9 mouse cellular contexts compared by ENCODE assay signal in the genomic region with DNA sequence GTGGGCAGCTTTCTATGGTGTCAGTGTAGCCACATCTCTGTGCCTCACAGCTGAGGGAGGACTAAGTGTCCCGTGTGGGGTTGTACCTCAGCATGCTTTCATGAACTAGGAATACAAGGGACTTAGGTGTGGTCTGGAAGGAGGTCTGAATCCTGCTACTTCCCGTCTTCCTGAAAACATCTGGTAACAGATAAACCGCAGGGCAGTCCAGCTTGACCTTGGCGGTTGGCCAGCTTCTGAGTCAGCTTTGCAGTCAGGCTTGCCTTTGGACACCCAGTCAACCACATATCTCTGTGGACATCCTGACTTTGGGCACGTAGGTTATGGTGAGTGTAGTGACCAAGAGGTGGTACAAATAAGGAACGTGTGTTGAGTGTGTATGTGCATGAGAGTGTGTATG. TPM values are rescaled to one million over a fixed set of nuclear protein-coding genes. Genes with fewer than 3 reads are reported as not detected.
DNase-seq lines count a peak whose midpoint lies in the region; ATAC-seq lines count a peak whose summit lies in the region.
"Had no signal": no experiment of that assay in that cellular context is flagged by ENCODE, and none has a peak within 500 bp of the region (broad histone marks: within the 10 kb centered on the region; RNA-seq: fewer than 3 reads in every experiment).

No protein-coding gene starts in this region.

- 85% methylated on average over 6 of the region's 6 CpGs for WGBS in hindbrain, embryonic 14.5 days

- intact Hi-C loops in gastrocnemius, postnatal 36 days (cut with DNase I) = no loop called here

- H3K36me3 ChIP-seq in hindbrain, embryonic 14.5 days (replicated peaks; ENCODE audit: control insufficient read depth, insufficient read depth) = no peaks in the 10 kb centered on the region

- H3K27me3 ChIP-seq in hindbrain, embryonic 14.5 days (ENCODE audit: control insufficient read depth, insufficient read depth, low read length) = no peaks in the 10 kb centered on the region
- H3K27me3 ChIP-seq: CH12.LX had no signal

- H3K4me3 ChIP-seq in hindbrain, embryonic 14.5 days (replicated peaks; ENCODE audit: low read length) = no peak overlapping the region

- H3K9ac ChIP-seq in hindbrain, embryonic 14.5 days = no peak overlapping the region

- peak; percentile 14 for DNase-seq in layer of hippocampus, adult 11-12 months (ENCODE audit: low spot score)
- DNase-seq in layer of hippocampus, postnatal 10 days (ENCODE audit: low spot score in 2 of 2) = no peak
- DNase-seq in gastrocnemius, postnatal 36 days = peak; percentile 59 to 63
- peak; percentile 84 for DNase-seq in kidney, postnatal 10 days
- DNase-seq in hindbrain, embryonic 14.5 days (ENCODE audit: low spot score) = no peak
- DNase-seq in embryo, embryonic 10 days (ENCODE audit: low spot score) = no peak
- no peak for DNase-seq in embryo, embryonic 11 days

- H3K27ac ChIP-seq in hindbrain, embryonic 14.5 days = no peak overlapping the region

- ATAC-seq in megakaryocyte-erythroid progenitor cell, adult 5-6 weeks (replicated peaks; ENCODE audit: low FRiP score, low TSS enrichment, poor library complexity, severe bottlenecking) = peak; percentile 62
- ATAC-seq in hindbrain, embryonic 14.5 days (ENCODE audit: low FRiP score) = no peak

- no peaks in the 10 kb centered on the region for H3K9me3 ChIP-seq in hindbrain, embryonic 14.5 days (ENCODE audit: control insufficient read depth, low read length)

- H3K4me2 ChIP-seq in hindbrain, embryonic 14.5 days (replicated peaks) = no peak overlapping the region

- no peaks in the 10 kb centered on the region for H3K4me1 ChIP-seq in hindbrain, embryonic 14.5 days (replicated peaks; ENCODE audit: control insufficient read depth, insufficient read depth, low read length)

RNA-seq across cellular contexts. Expression of gene Stk24, which starts 57.2 kb away (rescaled TPM):
- total RNA-seq in layer of hippocampus, postnatal 10 days (2021) = 10 to 100 TPM; 45.8 to 51.1 TPM
- 10 to 100 TPM; 26.1 to 28.9 TPM for total RNA-seq in gastrocnemius, postnatal 36 days (2021)
- 117 and 138 TPM in 2 replicates for total RNA-seq in megakaryocyte-erythroid progenitor cell, adult 5-6 weeks (2014; fragmentation: Nextera tagmentation)
- total RNA-seq in megakaryocyte-erythroid progenitor cell, adult 5-6 weeks (2017) = 81.3 and 102 TPM in 2 replicates
- 22.5 and 23.1 TPM in 2 replicates for polyA plus RNA-seq in hindbrain, embryonic 14.5 days (2014; fragmentation: Nextera tagmentation; extraction: Ambion mirVana)

Comparison
In these comparisons a context has a peak if more than half of its experiments do, and no peak if none do; other contexts are left out.
1. DNase-seq: peak in layer of hippocampus, adult 11-12 months (single experiment), gastrocnemius, postnatal 36 days (2 of 2) and kidney, postnatal 10 days (single experiment); none in layer of hippocampus, postnatal 10 days (0 of 2), hindbrain, embryonic 14.5 days (single experiment), embryo, embryonic 10 days (single experiment) and embryo, embryonic 11 days (single experiment).